Mouse (Mus musculus) heart, postnatal 36 days (tissue): ENCODE measurements around the gene Rapgef6. TPM values are rescaled to one million over a fixed set of nuclear protein-coding genes. Genes with fewer than 3 reads are reported as not detected.

ENCODE experiments used
- DNase-seq, 2 experiments: peaks; one replicate each; pipeline ENCODE4 v3.0.0; 2021 to 2022
- intact Hi-C: fragments of 180-260 bp; cut with DNase I; formaldehyde crosslinking; loops from one replicate; pipeline ENCODE4 v1.15.1; 2025
- total RNA-seq, 2 experiments: library from RNA; stranded (reverse); gene quantifications; 2 replicates each; pipeline ENCODE4 v1.2.3; 2021

Gene Rapgef6
- total RNA-seq: 10 to 100 TPM; 17.5 to 18.4 TPM

GRCm38 (mm10) chr11:54522529-54523430, at the start of gene Rapgef6:
TSS of gene Rapgef6 (plus strand) at chr11:54522847.
- intact Hi-C loops: loop anchor here (2.0 to 10.0 kb wide), 3 partner anchors 84 to 408 kb away; partner anchors contain the start of genes Fnip1, Hint1 and Lyrm7

GRCm38 (mm10) chr11:54478414-54478813, 44.2 kb upstream of the Rapgef6 start:
- intact Hi-C loops: loop anchor here (5.0 to 10.0 kb wide), 2 partner anchors 121 to 174 kb away; partner anchors contain the start of gene Acsl6
- DNase-seq: no peak

More at GRCm38 (mm10) chr11:54522529-54523430, at the start of gene Rapgef6:
- peak; percentile 99 for DNase-seq

GRCm38 (mm10) chr11:54486041-54486440, 36.6 kb upstream of the Rapgef6 start:
- intact Hi-C loops: no loop called here
- no peak for DNase-seq

GRCm38 (mm10) chr11:54491946-54492558, 30.6 kb upstream of the Rapgef6 start:
- no peak for DNase-seq
- intact Hi-C loops: no loop called here

GRCm38 (mm10) chr11:54492559-54492958, 30.1 kb upstream of the Rapgef6 start:
- intact Hi-C loops: no loop called here

GRCm38 (mm10) chr11:54499838-54500237, 22.8 kb upstream of the Rapgef6 start:
- DNase-seq: no peak
- intact Hi-C loops: no loop called here

More at GRCm38 (mm10) chr11:54492559-54492958, 30.1 kb upstream of the Rapgef6 start:
- DNase-seq: no peak

- DNase-seq: no peak
- intact Hi-C loops: no loop called here
Observed at GRCm38 (mm10) chr11:54502546-54503245, 20.0 kb upstream of the Rapgef6 start.

- intact Hi-C loops: no loop called here
- no peak for DNase-seq
Observed at GRCm38 (mm10) chr11:54513584-54513983, 9.1 kb upstream of the Rapgef6 start.

GRCm38 (mm10) chr11:54521927-54522528, 619 bp upstream of the Rapgef6 start:
- DNase-seq: no peak
- intact Hi-C loops: loop anchor here (2.0 to 10.0 kb wide), 3 partner anchors 83 to 407 kb away; partner anchors contain the start of genes Fnip1, Hint1 and Lyrm7

GRCm38 (mm10) chr11:54523431-54524001, 869 bp downstream of the Rapgef6 start:
- intact Hi-C loops: loop anchor here (2.0 to 10.0 kb wide), 3 partner anchors 85 to 409 kb away; partner anchors contain the start of genes Fnip1, Hint1 and Lyrm7
- DNase-seq: no peak

- DNase-seq: no peak
- intact Hi-C loops: loop anchor here (10.0 kb wide), 2 partner anchors 337 to 413 kb away; partner anchors contain the start of genes Hint1 and Lyrm7
Observed at GRCm38 (mm10) chr11:54528002-54528401, 5.4 kb downstream of the Rapgef6 start.

GRCm38 (mm10) chr11:54530391-54530790, 7.7 kb downstream of the Rapgef6 start:
- peak; percentile 35 to 50 for DNase-seq
- intact Hi-C loops: no loop called here

- intact Hi-C loops: no loop called here
- no peak for DNase-seq
Observed at GRCm38 (mm10) chr11:54530916-54531315, 8.3 kb downstream of the Rapgef6 start.

GRCm38 (mm10) chr11:54533834-54534233, 11.2 kb downstream of the Rapgef6 start:
- DNase-seq: no peak
- intact Hi-C loops: loop anchor here (2.0 kb wide), 2 partner anchors 177 to 225 kb away; no protein-coding TSS in a partner anchor

GRCm38 (mm10) chr11:54534871-54535270, 12.2 kb downstream of the Rapgef6 start:
- DNase-seq: peak; percentile 80 to 89
- intact Hi-C loops: loop anchor here (2.0 kb wide), 2 partner anchors 178 to 226 kb away; no protein-coding TSS in a partner anchor

GRCm38 (mm10) chr11:54539031-54539430, 16.4 kb downstream of the Rapgef6 start:
- intact Hi-C loops: no loop called here
- no peak for DNase-seq

GRCm38 (mm10) chr11:54539486-54539885, 16.8 kb downstream of the Rapgef6 start:
- no peak for DNase-seq
- intact Hi-C loops: no loop called here

- intact Hi-C loops: no loop called here
Observed at GRCm38 (mm10) chr11:54540328-54540727, 17.7 kb downstream of the Rapgef6 start.

GRCm38 (mm10) chr11:54542414-54542813, 19.8 kb downstream of the Rapgef6 start:
- no peak for DNase-seq
- intact Hi-C loops: no loop called here

More at GRCm38 (mm10) chr11:54540328-54540727, 17.7 kb downstream of the Rapgef6 start:
- DNase-seq: no peak
